Mouse (Mus musculus) skeletal muscle tissue, postnatal 0 days (tissue): Measurements from ENCODE around the gene Zfp420. TPM values are rescaled to one million over a fixed set of nuclear protein-coding genes. Genes with fewer than 3 reads are reported as not detected.

Source experiments
- microRNA-seq, 2 experiments: library from miRNA; unstranded; fragments of <30 nt; microRNA quantifications; one replicate each; pipeline ENCODE4; 2016
- polyA plus RNA-seq: library from polyadenylated mRNA; unstranded; fragments of >200 nt; fragmentation: Nextera tagmentation; extraction: Ambion mirVana; gene quantifications from 2 replicates; pipeline ENCODE4 v1.2.1, GENCODE M21; 2015

Zfp420 gene
- 3.1 and 3.4 TPM in 2 replicates for polyA plus RNA-seq

DNA sequence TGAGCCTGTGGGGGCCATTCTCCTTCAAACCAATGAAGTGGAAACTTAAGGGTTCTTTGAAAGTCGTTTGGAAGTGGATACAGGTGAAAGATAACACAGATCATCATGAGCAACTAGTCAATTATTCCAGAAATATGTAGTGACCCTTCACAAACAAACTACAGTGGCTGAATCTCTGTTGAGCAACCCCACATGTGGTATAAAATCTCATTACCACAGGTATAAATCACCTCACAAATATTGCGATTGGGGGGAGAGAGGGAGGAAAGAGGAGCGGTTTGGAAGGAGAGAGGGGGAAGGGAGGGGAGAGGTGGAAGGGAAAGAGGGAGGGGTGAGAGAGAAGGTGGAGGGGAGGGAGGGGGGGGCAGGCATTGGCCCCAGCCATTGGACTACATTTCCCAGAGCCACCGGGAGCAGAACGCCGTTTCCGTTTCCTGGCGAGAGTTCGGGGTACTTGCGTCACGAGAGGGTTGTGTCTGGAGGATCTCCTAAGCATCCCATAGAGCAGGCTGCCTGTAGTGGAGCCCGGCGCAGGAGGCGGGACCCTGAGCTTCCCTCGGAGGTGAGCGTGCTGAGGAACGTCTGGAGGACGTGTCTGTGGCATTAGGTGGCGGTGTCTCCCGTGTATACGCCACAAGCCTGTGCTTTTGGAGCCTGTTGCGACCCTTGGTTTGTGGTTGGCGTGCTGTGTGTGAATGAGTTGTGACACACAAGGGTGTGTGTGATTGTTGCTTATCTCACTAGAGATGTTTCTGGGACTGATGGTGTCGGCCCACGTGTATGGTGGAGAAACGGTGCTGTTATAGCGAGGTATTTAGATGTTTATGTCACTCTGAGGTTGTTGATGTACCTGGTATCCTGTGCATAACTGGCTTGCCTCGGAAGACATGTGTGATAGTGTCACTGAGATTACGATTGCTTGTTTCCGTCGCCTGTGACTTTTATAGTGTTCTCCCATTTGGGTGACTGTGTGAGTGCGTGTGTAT, at the start of gene Zfp420:
Gene Zfp420 (plus strand): TSS at position 448 of the 986 bp plus-strand sequence.

DNA sequence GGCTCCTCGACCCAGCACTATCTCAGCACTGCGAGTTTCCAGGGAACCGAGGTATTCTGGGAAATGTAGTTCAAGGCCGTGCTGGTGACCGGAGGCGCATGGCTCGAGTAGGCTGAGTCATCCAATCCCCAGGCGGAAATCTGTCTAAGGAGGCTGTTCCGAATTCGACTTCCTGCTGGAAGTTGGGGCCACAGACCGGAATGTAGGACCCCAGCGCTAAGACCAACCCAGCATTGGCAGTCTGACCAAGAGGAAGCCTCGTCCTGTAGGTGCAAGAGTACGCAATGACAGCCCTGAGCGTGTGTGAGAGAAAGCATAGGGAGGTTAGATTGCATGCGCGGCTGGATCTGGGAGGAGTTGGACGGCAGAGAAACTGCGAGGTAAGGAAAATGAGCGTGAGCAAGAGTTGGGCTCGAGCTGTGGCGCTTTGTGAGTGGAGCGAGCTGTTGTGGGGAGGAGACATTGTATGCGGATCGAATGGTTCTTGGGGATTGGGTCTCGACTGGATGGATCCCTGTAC, 43.8 kb upstream of the Zfp420 start, which contains the start of gene Zfp790:
Gene Zfp790 (plus strand): TSS at position 205 of the 520 bp plus-strand sequence.

DNA sequence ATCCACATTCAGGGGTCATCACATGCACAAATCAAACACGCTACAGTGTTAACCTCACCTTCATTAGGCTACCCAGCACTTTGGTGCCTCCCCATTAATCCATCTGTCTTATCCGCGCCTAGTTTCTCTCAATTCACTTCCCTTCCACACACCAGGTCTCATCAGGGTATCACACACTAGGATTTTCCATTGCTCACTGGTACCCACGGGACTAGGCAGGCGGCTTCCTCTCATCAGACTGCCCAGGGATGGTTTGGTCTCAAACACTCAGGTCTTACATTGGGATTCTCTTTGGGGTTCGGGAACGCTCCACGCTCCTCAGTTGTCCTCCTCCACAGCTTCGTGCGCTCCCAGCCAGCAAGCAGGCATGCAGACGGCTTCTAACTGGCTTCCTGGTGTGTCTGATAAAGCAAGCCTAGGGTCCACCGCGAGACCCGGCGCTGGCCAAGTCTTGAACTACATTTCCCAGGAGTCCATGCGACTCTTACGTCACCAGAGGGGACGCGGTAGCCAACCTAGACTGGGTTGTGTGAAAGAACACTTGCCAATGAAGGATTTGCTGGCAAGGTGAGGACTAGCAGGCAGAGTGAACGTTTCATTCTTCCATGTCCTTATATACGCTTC, 6.4 kb upstream of the Zfp420 start, which contains the start of gene Zfp940:
Gene Zfp940 (minus strand): TSS at position 451 of the 624 bp plus-strand sequence.

DNA sequence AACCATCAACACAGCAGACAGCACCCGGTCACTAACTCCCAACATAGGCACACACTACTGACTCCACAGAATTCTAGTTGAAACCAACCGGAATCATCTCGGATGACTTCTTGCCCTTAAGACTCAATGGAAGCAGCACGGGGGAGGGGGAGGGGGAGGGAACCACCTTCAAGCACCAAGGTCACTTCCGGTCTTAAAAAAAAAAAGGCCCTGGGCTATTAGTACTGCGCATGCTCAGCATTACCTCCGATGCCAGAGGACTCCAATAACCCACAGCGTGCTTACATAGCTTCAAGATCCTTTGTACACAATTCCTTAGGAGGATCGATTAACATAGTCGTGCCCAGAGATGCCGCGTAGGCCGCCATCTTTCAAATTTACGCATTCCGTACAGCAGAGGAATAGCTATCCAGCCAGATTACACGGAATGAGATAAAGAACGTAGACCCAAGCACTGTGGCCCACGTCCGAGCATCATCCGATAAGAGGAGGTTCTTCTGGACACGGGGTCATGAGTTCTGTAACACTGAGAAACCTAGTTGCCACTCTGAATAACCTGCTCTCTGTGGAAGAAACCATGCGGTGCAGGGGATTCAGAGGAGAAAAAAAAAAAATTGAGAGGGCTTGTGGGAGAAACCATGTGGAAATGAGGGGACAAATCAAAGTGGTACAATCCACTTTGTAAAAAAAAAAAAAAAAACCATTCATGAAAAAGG, 46.3 kb downstream of the Zfp420 start, which contains the start of gene Zfp27:
Gene Zfp27 (minus strand): TSS at position 607 of the 716 bp plus-strand sequence.

DNA sequence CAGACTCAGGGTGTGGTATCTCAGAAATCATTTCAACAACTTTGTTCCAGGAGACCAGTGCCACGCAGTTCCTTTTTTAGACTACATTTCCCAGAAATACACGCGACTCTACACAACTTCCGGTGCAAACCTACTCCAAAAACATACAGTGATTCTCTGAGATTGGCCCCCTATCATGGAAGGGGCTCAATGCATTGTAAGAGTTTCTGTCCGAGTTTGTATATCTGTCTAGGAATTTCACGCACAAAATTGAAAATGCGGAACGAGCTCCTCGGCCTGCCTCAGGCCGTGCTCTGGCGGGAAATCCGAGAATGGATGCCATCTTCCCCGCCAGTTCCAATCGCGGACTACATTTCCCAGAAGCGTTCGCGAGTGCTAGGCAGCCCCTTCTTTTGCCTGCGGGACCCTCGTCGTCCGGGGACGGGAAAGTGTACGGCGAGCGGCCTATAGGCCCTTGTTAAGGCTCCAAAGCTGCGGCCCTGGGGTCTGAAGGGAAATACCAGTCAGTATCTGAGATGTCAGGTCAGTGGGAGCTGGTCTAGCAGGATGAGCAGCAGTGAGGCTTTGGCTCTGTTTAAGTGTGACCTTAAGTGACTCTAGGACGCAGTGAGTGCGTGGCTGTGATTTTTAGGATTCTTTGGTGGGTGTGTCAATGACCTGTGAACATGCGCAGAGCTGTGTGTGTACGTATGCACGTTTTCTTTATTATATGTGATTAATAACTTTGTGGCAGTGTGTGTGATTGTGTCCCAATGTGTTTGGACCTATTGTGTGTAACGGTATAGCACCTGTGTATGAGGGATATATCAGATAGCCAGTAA, 48.6 kb downstream of the Zfp420 start, which contains the start of gene Zfp383:
Gene Zfp383 (plus strand): TSS at position 94 of the 821 bp plus-strand sequence.

Small RNA genes within 50 kb of the gene (microRNA-seq; reads per million reads assigned to microRNA genes)
- 0.10 to 0.21 reads per million in 2 experiments for gene Mir7668

Other genes starting within 250 kb of the Zfp420 start
- not detected in 2 replicates for gene Catsperg2, start 132.9 kb upstream of the Zfp420 start, polyA plus RNA-seq
- 7.2 and 7.7 TPM in 2 replicates for gene Zfp84, start 91.4 kb upstream of the Zfp420 start, polyA plus RNA-seq
- gene Zfp30, start 76.0 kb upstream of the Zfp420 start, polyA plus RNA-seq = 8.1 and 9.6 TPM in 2 replicates
- 6.4 TPM in 2 replicates for gene Zfp790, start 43.9 kb upstream of the Zfp420 start, polyA plus RNA-seq
- gene Zfp940, start 6.3 kb upstream of the Zfp420 start, polyA plus RNA-seq = 0.67 and 0.78 TPM in 2 replicates
- gene Zfp27, start 46.6 kb downstream of the Zfp420 start, polyA plus RNA-seq = 4.8 and 6.9 TPM in 2 replicates
- 4.1 and 5.6 TPM in 2 replicates for gene Zfp383, start 48.2 kb downstream of the Zfp420 start, polyA plus RNA-seq
- gene Zfp74, start 94.1 kb downstream of the Zfp420 start, polyA plus RNA-seq = 4.9 and 5.2 TPM in 2 replicates
- gene Zfp568, start 124.0 kb downstream of the Zfp420 start, polyA plus RNA-seq = 31.5 and 37.1 TPM in 2 replicates
- 1.8 and 2.2 TPM in 2 replicates for gene Zfp14, start 191.4 kb downstream of the Zfp420 start, polyA plus RNA-seq
- gene Zfp82, start 212.9 kb downstream of the Zfp420 start, polyA plus RNA-seq = 4.1 and 5.1 TPM in 2 replicates
- gene Gm26920, start 230.4 kb downstream of the Zfp420 start, polyA plus RNA-seq = 0.23 TPM in 1 of 2 replicates, not detected in the other
- 5.4 TPM in 2 replicates for gene Zfp566, start 230.5 kb downstream of the Zfp420 start, polyA plus RNA-seq
- 51.2 and 53.2 TPM in 2 replicates for gene Zfp260, start 234.8 kb downstream of the Zfp420 start, polyA plus RNA-seq